Mouse (Mus musculus): ENCODE measurements around the gene Gm9964.

- TF ChIP-seq TAL1 (IDR thresholded peaks at IDR 0.05; ENCODE audit: low read length) (no peak), GATA1 (IDR thresholded peaks at IDR 0.05; ENCODE audit: low read length) (no peak)
These were observed 9.3 kb downstream of the Gm9964 start for GRCm38 (mm10) chr11:79287447-79287846.
